Mouse (Mus musculus): ENCODE data around the gene Dnaic2. TPM values are rescaled to one million over a fixed set of nuclear protein-coding genes. Genes with fewer than 3 reads are reported as not detected.

Gene Dnaic2
- polyA plus RNA-seq, 1 experiment from 2014 or later: 1.9 TPM

GRCm38 (mm10) chr11:114728333-114728732, 1.1 kb downstream of the Dnaic2 start:
- H3K4me2 ChIP-seq: no peak overlapping the region
- no peaks in the 10 kb centered on the region for H3K9me3 ChIP-seq (replicated peaks)
- H3K36me3 ChIP-seq: no peaks in the 10 kb centered on the region
- ATAC-seq (ENCODE audit: low FRiP score): no peak
- no peak overlapping the region for H3K27ac ChIP-seq (replicated peaks)
- H3K9ac ChIP-seq (replicated peaks): no peak overlapping the region
- WGBS: 39% methylated on average over 5 of the region's 5 CpGs
- H3K4me1 ChIP-seq: peaks cover 28% of the 10 kb centered on the region
- no peak overlapping the region for H3K4me3 ChIP-seq (replicated peaks)
- 0 out of 2 replicates have a peak, but pooled peaks cover 3% of the 10 kb centered on the region for H3K27me3 ChIP-seq (replicated peaks)

- H3K4me3 ChIP-seq (replicated peaks): no peak overlapping the region
- H3K9me3 ChIP-seq (replicated peaks): no peaks in the 10 kb centered on the region
- WGBS: 72% methylated on average over 5 of the region's 6 CpGs
- no peak overlapping the region for H3K9ac ChIP-seq (replicated peaks)
- 0 out of 2 replicates have a peak, but pooled peaks cover 3% of the 10 kb centered on the region for H3K27me3 ChIP-seq (replicated peaks)
- no peak overlapping the region for H3K4me2 ChIP-seq
- H3K36me3 ChIP-seq: no peaks in the 10 kb centered on the region
- ATAC-seq (ENCODE audit: low FRiP score): no peak
- H3K4me1 ChIP-seq: peaks cover 26% of the 10 kb centered on the region
- H3K27ac ChIP-seq (replicated peaks): no peak overlapping the region
Observed at GRCm38 (mm10) chr11:114729832-114730363, 2.7 kb downstream of the Dnaic2 start.

- H3K27me3 ChIP-seq (replicated peaks): 0 out of 2 replicates have a peak, but pooled peaks cover 3% of the 10 kb centered on the region
- no peaks in the 10 kb centered on the region for H3K36me3 ChIP-seq
- no peak for ATAC-seq (ENCODE audit: low FRiP score)
- H3K4me1 ChIP-seq: peaks cover 25% of the 10 kb centered on the region
- 83% methylated on average over 4 of the region's 4 CpGs for WGBS
- no peak overlapping the region for H3K4me2 ChIP-seq
- no peak overlapping the region for H3K27ac ChIP-seq (replicated peaks)
- H3K9me3 ChIP-seq (replicated peaks): no peaks in the 10 kb centered on the region
- H3K9ac ChIP-seq (replicated peaks): no peak overlapping the region
- no peak overlapping the region for H3K4me3 ChIP-seq (replicated peaks)
Observed at GRCm38 (mm10) chr11:114731711-114732110, 4.5 kb downstream of the Dnaic2 start.

- Histone ChIP-seq H3K9ac (replicated peaks) (no peak overlapping the region), H3K4me2 (no peak overlapping the region), H3K27ac (replicated peaks) (no peak overlapping the region), H3K4me1 (peaks cover 13% of the 10 kb centered on the region), H3K36me3 (no peaks in the 10 kb centered on the region), H3K4me3 (replicated peaks) (no peak overlapping the region), H3K27me3 (replicated peaks) (0 out of 2 replicates have a peak, but pooled peaks cover 3% of the 10 kb centered on the region), H3K9me3 (replicated peaks) (no peaks in the 10 kb centered on the region)
- 84% methylated on average over 22 of the region's 22 CpGs for WGBS
- no peak for ATAC-seq (ENCODE audit: low FRiP score)
Observed at GRCm38 (mm10) chr11:114732890-114733289, 5.7 kb downstream of the Dnaic2 start.

- Histone ChIP-seq H3K9me3 (replicated peaks) (no peaks in the 10 kb centered on the region), H3K4me1 (peaks cover 11% of the 10 kb centered on the region), H3K27ac (replicated peaks) (no peak overlapping the region), H3K36me3 (no peaks in the 10 kb centered on the region), H3K9ac (replicated peaks) (no peak overlapping the region), H3K27me3 (replicated peaks) (no peaks in the 10 kb centered on the region), H3K4me3 (replicated peaks) (no peak overlapping the region), H3K4me2 (no peak overlapping the region)
- ATAC-seq (ENCODE audit: low FRiP score): no peak
- 85% methylated on average over 2 of the region's 2 CpGs for WGBS
Observed at GRCm38 (mm10) chr11:114736111-114736510, 8.9 kb downstream of the Dnaic2 start.

GRCm38 (mm10) chr11:114736913-114737624, 9.9 kb downstream of the Dnaic2 start:
- no peaks in the 10 kb centered on the region for H3K27me3 ChIP-seq (replicated peaks)
- H3K27ac ChIP-seq (replicated peaks): no peak overlapping the region
- no peaks in the 10 kb centered on the region for H3K9me3 ChIP-seq (replicated peaks)
- H3K9ac ChIP-seq (replicated peaks): no peak overlapping the region
- H3K4me1 ChIP-seq: peaks cover 14% of the 10 kb centered on the region
- 28% methylated on average over 11 of the region's 11 CpGs for WGBS
- no peak; the same call in 1 of the 2 replicates for ATAC-seq (ENCODE audit: low FRiP score)
- H3K4me3 ChIP-seq (replicated peaks): no peak overlapping the region
- H3K36me3 ChIP-seq: no peaks in the 10 kb centered on the region
- peak overlapping the region; percentile 20; the same call in 1 of the 2 replicates for H3K4me2 ChIP-seq

- 0 out of 2 replicates have a peak, but pooled peaks cover 5% of the 10 kb centered on the region for H3K27me3 ChIP-seq (replicated peaks)
- no peaks in the 10 kb centered on the region for H3K9me3 ChIP-seq (replicated peaks)
- no peaks in the 10 kb centered on the region for H3K36me3 ChIP-seq
- peaks cover 16% of the 10 kb centered on the region for H3K4me1 ChIP-seq
- WGBS: 28% methylated on average over 10 of the region's 10 CpGs
- no peak overlapping the region for H3K4me2 ChIP-seq
- ATAC-seq (ENCODE audit: low FRiP score): no peak
- H3K27ac ChIP-seq (replicated peaks): no peak overlapping the region
- no peak overlapping the region for H3K9ac ChIP-seq (replicated peaks)
- H3K4me3 ChIP-seq (replicated peaks): no peak overlapping the region
Observed at GRCm38 (mm10) chr11:114740598-114740997, 13.4 kb downstream of the Dnaic2 start.

GRCm38 (mm10) chr11:114741451-114741850, 14.2 kb downstream of the Dnaic2 start:
- no peak overlapping the region for H3K4me2 ChIP-seq
- no peaks in the 10 kb centered on the region for H3K36me3 ChIP-seq
- 0 out of 2 replicates have a peak, but pooled peaks cover 5% of the 10 kb centered on the region for H3K27me3 ChIP-seq (replicated peaks)
- no peak overlapping the region for H3K9ac ChIP-seq (replicated peaks)
- H3K4me1 ChIP-seq: peaks cover 16% of the 10 kb centered on the region
- no peaks in the 10 kb centered on the region for H3K9me3 ChIP-seq (replicated peaks)
- no peak for ATAC-seq (ENCODE audit: low FRiP score)
- H3K27ac ChIP-seq (replicated peaks): no peak overlapping the region
- no peak overlapping the region for H3K4me3 ChIP-seq (replicated peaks)
- 3% methylated on average over 6 of the region's 6 CpGs for WGBS

GRCm38 (mm10) chr11:114745134-114745533, 17.9 kb downstream of the Dnaic2 start:
- no peak overlapping the region; the same call in 1 of the 2 replicates for H3K9ac ChIP-seq (replicated peaks)
- 1% methylated on average over 12 of the region's 12 CpGs for WGBS
- peak; percentile 53; the same call in 1 of the 2 replicates for ATAC-seq (ENCODE audit: low FRiP score)

GRCm38 (mm10) chr11:114747564-114748138, 20.4 kb downstream of the Dnaic2 start:
- ATAC-seq (ENCODE audit: low FRiP score): no peak
- whole genome bisulfite sequencing: 66% methylated on average over 12 of the region's 12 CpGs
- Histone ChIP-seq H3K4me3 (replicated peaks) (no peak overlapping the region), H3K27me3 (replicated peaks) (0 out of 2 replicates have a peak, but pooled peaks cover 5% of the 10 kb centered on the region), H3K9me3 (replicated peaks) (no peaks in the 10 kb centered on the region), H3K4me1 (peaks cover 2% of the 10 kb centered on the region; the same call in 1 of the 2 replicates), H3K27ac (replicated peaks) (no peak overlapping the region), H3K36me3 (no peaks in the 10 kb centered on the region), H3K4me2 (no peak overlapping the region), H3K9ac (replicated peaks) (no peak overlapping the region)

More at GRCm38 (mm10) chr11:114745134-114745533, 17.9 kb downstream of the Dnaic2 start:
- H3K27me3 ChIP-seq (replicated peaks): 0 out of 2 replicates have a peak, but pooled peaks cover 5% of the 10 kb centered on the region
- no peaks in the 10 kb centered on the region for H3K9me3 ChIP-seq (replicated peaks)
- H3K27ac ChIP-seq (replicated peaks): no peak overlapping the region
- no peaks in the 10 kb centered on the region for H3K36me3 ChIP-seq
- peaks cover 13% of the 10 kb centered on the region for H3K4me1 ChIP-seq
- H3K4me3 ChIP-seq (replicated peaks): peak overlapping the region; percentile 18; the same call in 1 of the 2 replicates
- H3K4me2 ChIP-seq: peak overlapping the region; percentile 48

- H3K4me1 ChIP-seq: peaks cover 11% of the 10 kb centered on the region
- H3K9me3 ChIP-seq (replicated peaks): no peaks in the 10 kb centered on the region
- ATAC-seq (ENCODE audit: low FRiP score): peak; percentile 24; the same call in 1 of the 2 replicates
- no peak within 1 kb of the TSS for H3K27ac ChIP-seq (replicated peaks)
- peak within 1 kb of the TSS; percentile 92 for H3K4me2 ChIP-seq
- peak within 1 kb of the TSS; percentile 48 for H3K4me3 ChIP-seq (replicated peaks)
- peaks cover 21% of the 10 kb centered on the region for H3K27me3 ChIP-seq (replicated peaks)
- no peaks in the 10 kb centered on the region for H3K36me3 ChIP-seq
- 2% methylated on average over 42 of the region's 51 CpGs for WGBS
- H3K9ac ChIP-seq (replicated peaks): peak within 1 kb of the TSS; percentile 46
Observed at GRCm38 (mm10) chr11:114764820-114765818, 37.9 kb downstream of the Dnaic2 start, which contains the start of gene Kif19a. Kif19a (plus strand) TSS chr11:114765388.
